Mouse (Mus musculus): ENCODE data around the gene Adam3.

Adam3 gene

GRCm38 (mm10) chr8:24725630-24726029 is at the start of gene Adam3:
Adam3 (minus strand) TSS chr8:24725852.
- DNase-seq, result peak; percentile 3 to 17

DNA sequence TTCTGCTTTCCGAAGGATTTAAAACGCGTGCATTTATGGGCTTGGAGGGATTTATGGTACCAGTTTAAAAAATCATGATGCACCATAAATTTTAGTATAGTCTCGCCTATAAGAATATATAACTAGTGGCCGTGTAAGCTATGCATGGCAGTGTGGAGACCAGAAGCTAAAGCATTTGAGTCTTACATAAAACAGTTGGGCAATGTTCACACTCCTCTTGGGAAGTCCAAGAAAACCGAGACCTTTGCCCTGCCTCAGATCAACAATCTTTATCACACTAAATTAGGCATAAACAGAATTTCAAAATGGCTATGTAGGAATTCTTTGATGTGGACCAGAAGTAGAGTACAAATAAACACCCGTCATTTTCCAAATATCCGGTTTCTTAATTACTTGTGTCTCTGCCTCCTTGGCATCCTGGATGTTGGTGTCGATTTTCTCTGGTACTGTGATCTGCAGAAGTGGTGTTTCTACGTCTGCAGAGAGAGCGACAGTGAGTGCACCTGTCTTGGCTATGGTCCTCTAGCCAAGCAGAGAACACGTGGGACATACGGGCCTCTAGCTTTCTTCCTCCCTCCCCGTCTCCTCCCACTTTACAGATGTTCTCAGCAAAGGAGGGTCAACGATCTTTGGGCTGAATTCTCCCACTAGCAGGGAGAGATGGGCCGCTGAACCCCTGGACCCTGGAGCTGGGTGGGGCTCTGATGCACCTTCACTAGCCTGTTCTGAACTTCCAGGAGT is 596 bp downstream of the Adam3 start:
- DNase-seq, result no peak
